Mouse (Mus musculus): ENCODE data around the gene Vangl1. TPM values are rescaled to one million over a fixed set of nuclear protein-coding genes. Genes with fewer than 3 reads are reported as not detected.

Vangl1 gene
- polyA plus RNA-seq, 1 experiment, result 9.7 TPM

DNA sequence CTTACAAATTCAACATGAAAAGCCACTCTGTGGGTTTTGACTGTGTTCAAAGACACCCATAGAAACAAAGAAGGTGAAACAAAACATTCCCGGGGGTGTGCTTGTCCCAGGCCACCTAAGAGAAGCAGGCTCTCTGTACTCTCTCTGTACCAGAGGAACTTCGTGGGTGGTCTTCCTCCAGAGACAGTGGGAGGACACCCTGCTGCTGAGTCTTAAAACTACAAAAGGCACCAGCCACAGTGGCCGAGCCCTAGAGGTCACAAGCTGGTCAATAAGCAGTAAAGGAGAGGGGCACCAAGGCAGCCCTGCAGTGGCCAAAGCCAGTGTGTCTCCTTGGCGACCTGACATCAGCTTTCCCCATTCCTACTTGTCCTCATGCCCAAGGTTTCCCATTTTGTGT is 14.5 kb downstream of the Vangl1 start:
- Histone ChIP-seq H3K36me3 (ENCODE audit: control insufficient read depth, insufficient read depth, low read length) (no peaks in the 10 kb centered on the region), H3K4me3 (ENCODE audit: control insufficient read depth, insufficient read depth, low read length) (no peak overlapping the region), H3K4me1 (replicated peaks; ENCODE audit: control insufficient read depth, insufficient read depth, low read length) (no peaks in the 10 kb centered on the region), H3K27ac (ENCODE audit: control insufficient read depth, insufficient read depth, low read length) (no peak overlapping the region), H3K27me3 (ENCODE audit: control insufficient read depth, insufficient read depth, low read length) (no peaks in the 10 kb centered on the region; the same call in 1 of the 2 replicates)
- no peak for DNase-seq
- WGBS, result 88% methylated on average over 4 of the region's 4 CpGs
- no peak for TF ChIP-seq POLR2A (IDR thresholded peaks at IDR 0.05; ENCODE audit: control insufficient read depth, extremely low read depth, insufficient read depth, low read length, poor library complexity)
- TF ChIP-seq CTCF (IDR thresholded peaks at IDR 0.05; ENCODE audit: borderline replicate concordance, control insufficient read depth, extremely low read depth, insufficient read depth, low read length, poor library complexity), result no peak

DNA sequence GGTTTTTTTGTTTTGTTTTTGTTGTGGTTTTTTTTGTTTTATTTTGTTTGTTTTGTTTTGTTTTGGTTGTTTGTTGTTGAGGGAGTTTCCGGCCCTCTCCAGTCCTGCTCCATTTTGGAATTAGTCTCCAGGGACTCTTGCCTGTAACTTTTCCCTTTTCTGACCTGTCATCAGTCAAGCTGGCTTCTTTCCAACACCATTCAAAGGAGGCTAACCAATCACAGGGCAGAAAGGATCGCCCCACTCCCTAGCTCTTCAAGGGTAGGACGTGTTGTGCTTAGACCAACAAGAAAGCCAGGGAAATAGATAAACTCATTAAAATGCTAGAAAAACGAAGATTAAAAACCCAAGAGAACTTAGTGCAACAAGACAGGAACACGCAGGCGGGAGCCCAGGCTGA is 15.5 kb downstream of the Vangl1 start:
- Histone ChIP-seq H3K36me3 (ENCODE audit: control insufficient read depth, insufficient read depth, low read length) (no peaks in the 10 kb centered on the region), H3K27ac (ENCODE audit: control insufficient read depth, insufficient read depth, low read length) (no peak overlapping the region), H3K4me3 (ENCODE audit: control insufficient read depth, insufficient read depth, low read length) (no peak overlapping the region), H3K27me3 (ENCODE audit: control insufficient read depth, insufficient read depth, low read length) (no peaks in the 10 kb centered on the region), H3K4me1 (replicated peaks; ENCODE audit: control insufficient read depth, insufficient read depth, low read length) (no peaks in the 10 kb centered on the region)
- DNase-seq, result no peak
- TF ChIP-seq CTCF (IDR thresholded peaks at IDR 0.05; ENCODE audit: borderline replicate concordance, control insufficient read depth, extremely low read depth, insufficient read depth, low read length, poor library complexity), result no peak
- TF ChIP-seq POLR2A (IDR thresholded peaks at IDR 0.05; ENCODE audit: control insufficient read depth, extremely low read depth, insufficient read depth, low read length, poor library complexity), result no peak
- WGBS, result 83% methylated on average over 6 of the region's 6 CpGs

DNA sequence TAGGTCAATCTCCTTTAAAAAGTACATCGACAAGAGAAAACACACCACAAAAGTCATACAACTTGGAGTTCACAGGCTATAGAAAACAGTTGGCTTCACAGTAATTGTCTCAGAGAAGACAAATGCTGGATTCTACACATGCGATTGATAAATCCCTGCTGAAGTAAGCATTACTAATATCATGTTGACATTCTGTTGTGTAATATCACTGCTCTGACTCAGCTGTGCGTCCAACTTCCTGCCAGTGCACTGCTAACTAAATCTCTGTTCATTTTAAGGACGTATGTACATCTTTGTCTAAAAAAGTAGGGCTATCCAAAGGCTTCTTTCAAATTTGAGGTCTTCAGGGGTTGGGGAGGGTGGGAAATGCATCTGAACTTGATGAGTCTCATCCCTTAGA is 17.1 kb downstream of the Vangl1 start:
- 86% methylated on average over 4 of the region's 4 CpGs for WGBS
- Histone ChIP-seq H3K4me3 (ENCODE audit: control insufficient read depth, insufficient read depth, low read length) (no peak overlapping the region), H3K27ac (ENCODE audit: control insufficient read depth, insufficient read depth, low read length) (no peak overlapping the region), H3K4me1 (replicated peaks; ENCODE audit: control insufficient read depth, insufficient read depth, low read length) (no peaks in the 10 kb centered on the region), H3K27me3 (ENCODE audit: control insufficient read depth, insufficient read depth, low read length) (no peaks in the 10 kb centered on the region), H3K36me3 (ENCODE audit: control insufficient read depth, insufficient read depth, low read length) (no peaks in the 10 kb centered on the region)
- TF ChIP-seq POLR2A (IDR thresholded peaks at IDR 0.05; ENCODE audit: control insufficient read depth, extremely low read depth, insufficient read depth, low read length, poor library complexity) (no peak), CTCF (IDR thresholded peaks at IDR 0.05; ENCODE audit: borderline replicate concordance, control insufficient read depth, extremely low read depth, insufficient read depth, low read length, poor library complexity) (no peak)
- no peak for DNase-seq

DNA sequence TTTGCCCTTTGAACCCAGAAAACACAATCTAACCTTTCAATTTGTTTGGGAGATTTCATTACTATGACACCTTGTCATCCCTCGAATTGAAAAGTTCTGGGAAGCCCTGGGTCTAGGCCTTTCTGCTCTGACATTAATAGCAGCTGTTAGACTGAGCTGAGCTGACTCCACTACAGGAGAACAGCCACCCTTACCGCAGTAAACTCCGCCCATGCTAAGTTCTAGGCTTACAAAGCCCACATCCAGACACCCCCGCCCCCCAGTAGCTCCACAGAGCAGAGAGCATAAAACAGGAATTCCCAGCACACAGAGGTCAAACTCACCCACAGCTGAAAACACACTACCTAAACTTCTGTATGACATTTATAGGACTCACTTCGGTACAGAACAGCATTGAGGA is 19.8 kb downstream of the Vangl1 start:
- Histone ChIP-seq H3K27ac (ENCODE audit: control insufficient read depth, insufficient read depth, low read length) (no peak overlapping the region), H3K27me3 (ENCODE audit: control insufficient read depth, insufficient read depth, low read length) (no peaks in the 10 kb centered on the region), H3K4me1 (replicated peaks; ENCODE audit: control insufficient read depth, insufficient read depth, low read length) (no peaks in the 10 kb centered on the region), H3K4me3 (ENCODE audit: control insufficient read depth, insufficient read depth, low read length) (no peak overlapping the region), H3K36me3 (ENCODE audit: control insufficient read depth, insufficient read depth, low read length) (no peaks in the 10 kb centered on the region)
- TF ChIP-seq POLR2A (IDR thresholded peaks at IDR 0.05; ENCODE audit: control insufficient read depth, extremely low read depth, insufficient read depth, low read length, poor library complexity), result no peak
- no peak for TF ChIP-seq CTCF (IDR thresholded peaks at IDR 0.05; ENCODE audit: borderline replicate concordance, control insufficient read depth, extremely low read depth, insufficient read depth, low read length, poor library complexity)
- no peak for DNase-seq
- WGBS, result 86% methylated on average over 5 of the region's 5 CpGs

DNA sequence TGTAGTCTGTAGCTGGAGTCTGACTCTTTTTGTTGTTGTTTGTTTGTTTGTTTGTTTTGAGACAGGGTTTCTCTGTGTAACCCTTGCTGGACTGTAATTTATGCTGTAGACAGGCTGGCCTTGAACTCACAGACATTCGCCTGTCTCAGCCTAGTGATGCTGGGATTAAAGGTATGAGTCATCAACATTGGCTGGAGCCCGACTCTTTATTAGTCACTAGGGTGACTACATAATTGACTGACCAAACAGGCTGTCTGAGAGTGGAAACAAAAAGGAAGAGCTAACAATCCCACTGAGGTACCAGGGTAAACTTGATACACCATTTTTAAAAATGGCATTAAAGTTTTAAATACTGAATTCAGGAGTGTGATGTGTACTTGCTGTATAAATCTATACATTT is 21.9 kb downstream of the Vangl1 start:
- 95% methylated on average over 2 of the region's 2 CpGs for WGBS
- no peaks in the 10 kb centered on the region for H3K4me1 ChIP-seq (replicated peaks; ENCODE audit: control insufficient read depth, insufficient read depth, low read length)
- no peaks in the 10 kb centered on the region for H3K36me3 ChIP-seq (ENCODE audit: control insufficient read depth, insufficient read depth, low read length)
- TF ChIP-seq CTCF (IDR thresholded peaks at IDR 0.05; ENCODE audit: borderline replicate concordance, control insufficient read depth, extremely low read depth, insufficient read depth, low read length, poor library complexity) (no peak), POLR2A (IDR thresholded peaks at IDR 0.05; ENCODE audit: control insufficient read depth, extremely low read depth, insufficient read depth, low read length, poor library complexity) (no peak)
- H3K27me3 ChIP-seq (ENCODE audit: control insufficient read depth, insufficient read depth, low read length), result no peaks in the 10 kb centered on the region
- no peak overlapping the region for H3K4me3 ChIP-seq (ENCODE audit: control insufficient read depth, insufficient read depth, low read length)
- no peak overlapping the region for H3K27ac ChIP-seq (ENCODE audit: control insufficient read depth, insufficient read depth, low read length)
- DNase-seq, result no peak

DNA sequence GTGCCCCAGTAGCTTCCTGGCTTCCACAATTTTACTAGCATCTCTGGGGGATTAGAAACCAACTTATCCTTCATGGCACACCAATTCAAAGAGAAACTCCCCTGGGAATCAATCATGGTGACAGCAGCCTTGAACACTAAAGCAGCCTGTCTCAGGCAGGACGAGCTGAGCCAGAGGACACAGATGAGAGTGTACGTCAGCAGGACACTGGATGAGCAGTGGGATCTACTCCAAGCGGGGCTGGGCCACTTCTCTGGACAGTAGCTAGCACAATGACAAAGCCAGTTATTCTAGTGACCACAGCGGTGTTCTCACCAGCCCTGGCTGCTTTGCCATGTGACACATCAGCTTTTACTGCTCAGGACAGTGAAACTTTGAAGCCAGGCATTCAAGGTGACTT is 23.3 kb downstream of the Vangl1 start:
- TF ChIP-seq POLR2A (IDR thresholded peaks at IDR 0.05; ENCODE audit: control insufficient read depth, extremely low read depth, insufficient read depth, low read length, poor library complexity) (no peak), CTCF (IDR thresholded peaks at IDR 0.05; ENCODE audit: borderline replicate concordance, control insufficient read depth, extremely low read depth, insufficient read depth, low read length, poor library complexity) (no peak)
- DNase-seq, result no peak
- Histone ChIP-seq H3K4me1 (replicated peaks; ENCODE audit: control insufficient read depth, insufficient read depth, low read length) (no peaks in the 10 kb centered on the region), H3K27ac (ENCODE audit: control insufficient read depth, insufficient read depth, low read length) (no peak overlapping the region), H3K36me3 (ENCODE audit: control insufficient read depth, insufficient read depth, low read length) (no peaks in the 10 kb centered on the region), H3K4me3 (ENCODE audit: control insufficient read depth, insufficient read depth, low read length) (no peak overlapping the region), H3K27me3 (ENCODE audit: control insufficient read depth, insufficient read depth, low read length) (no peaks in the 10 kb centered on the region)
- WGBS, result 93% methylated on average over 4 of the region's 4 CpGs

DNA sequence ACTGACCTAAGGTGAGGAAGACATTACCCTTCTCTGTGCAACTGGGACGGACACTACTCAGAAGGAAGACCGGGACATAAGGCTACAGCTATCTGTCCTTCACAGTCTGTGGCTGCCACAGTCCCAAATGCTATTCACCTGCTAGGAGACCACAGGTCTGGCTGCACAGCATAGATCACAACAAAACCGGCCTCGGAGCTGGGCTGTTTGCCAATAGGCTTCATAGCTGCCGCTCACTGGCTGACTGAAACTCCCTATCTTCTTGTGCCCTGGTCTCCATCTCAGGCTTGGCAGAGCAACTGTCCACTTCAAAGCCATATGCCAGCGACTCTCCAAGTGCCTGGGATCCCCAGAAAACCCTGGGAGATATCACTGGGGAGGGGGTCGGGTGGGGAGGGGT is 23.7 kb downstream of the Vangl1 start:
- DNase-seq, result no peak
- TF ChIP-seq POLR2A (IDR thresholded peaks at IDR 0.05; ENCODE audit: control insufficient read depth, extremely low read depth, insufficient read depth, low read length, poor library complexity) (no peak), CTCF (IDR thresholded peaks at IDR 0.05; ENCODE audit: borderline replicate concordance, control insufficient read depth, extremely low read depth, insufficient read depth, low read length, poor library complexity) (no peak)
- Histone ChIP-seq H3K27ac (ENCODE audit: control insufficient read depth, insufficient read depth, low read length) (no peak overlapping the region), H3K36me3 (ENCODE audit: control insufficient read depth, insufficient read depth, low read length) (no peaks in the 10 kb centered on the region), H3K27me3 (ENCODE audit: control insufficient read depth, insufficient read depth, low read length) (no peaks in the 10 kb centered on the region), H3K4me3 (ENCODE audit: control insufficient read depth, insufficient read depth, low read length) (no peak overlapping the region), H3K4me1 (replicated peaks; ENCODE audit: control insufficient read depth, insufficient read depth, low read length) (no peaks in the 10 kb centered on the region)
- WGBS, result 85% methylated on average over 7 of the region's 7 CpGs
